Mouse (Mus musculus) midbrain, embryonic 13.5 days (tissue): ENCODE data around the gene Wipi1. TPM values are rescaled to one million over a fixed set of nuclear protein-coding genes. Genes with fewer than 3 reads are reported as not detected.

ENCODE experiments used
- polyA plus RNA-seq: library from polyadenylated mRNA; unstranded; fragments of >200 nt; fragmentation: Nextera tagmentation; extraction: Ambion mirVana; gene quantifications from 2 replicates; pipeline ENCODE4 v1.2.1, GENCODE M21; 2015

Wipi1 gene
- polyA plus RNA-seq, 1 experiment from 2014 or later = 12.8 TPM

Other genes starting within 250 kb of the Wipi1 start
- 16.2 and 16.4 TPM in 2 replicates for gene Gna13, start 249.1 kb downstream of the Wipi1 start, polyA plus RNA-seq
- not detected in 2 replicates for gene 9930022D16Rik, start 198.1 kb downstream of the Wipi1 start, polyA plus RNA-seq
- gene Amz2, start 186.0 kb downstream of the Wipi1 start, polyA plus RNA-seq = 53.1 and 53.5 TPM in 2 replicates
- 2.6 and 3.1 TPM in 2 replicates for gene Arsg, start 138.6 kb downstream of the Wipi1 start, polyA plus RNA-seq
- 3.1 and 4.4 TPM in 2 replicates for gene Slc16a6, start 138.4 kb downstream of the Wipi1 start, polyA plus RNA-seq
- 471 and 522 TPM in 2 replicates for gene Prkar1a, start 37.4 kb upstream of the Wipi1 start, polyA plus RNA-seq
- 2.1 and 2.2 TPM in 2 replicates for gene Fam20a, start 110.3 kb upstream of the Wipi1 start, polyA plus RNA-seq
- not detected in 2 replicates for gene 1700012B07Rik, start 216.1 kb upstream of the Wipi1 start, polyA plus RNA-seq